Mouse (Mus musculus): Measurements from ENCODE around the gene Tmem50b. TPM values are rescaled to one million over a fixed set of nuclear protein-coding genes. Genes with fewer than 3 reads are reported as not detected.
A peak's percentile ranks its signal among the peaks of the same experiment; 100 is the strongest.

Tmem50b gene
- polyA plus RNA-seq, 1 experiment from 2014 or later, result 31.6 TPM

DNA sequence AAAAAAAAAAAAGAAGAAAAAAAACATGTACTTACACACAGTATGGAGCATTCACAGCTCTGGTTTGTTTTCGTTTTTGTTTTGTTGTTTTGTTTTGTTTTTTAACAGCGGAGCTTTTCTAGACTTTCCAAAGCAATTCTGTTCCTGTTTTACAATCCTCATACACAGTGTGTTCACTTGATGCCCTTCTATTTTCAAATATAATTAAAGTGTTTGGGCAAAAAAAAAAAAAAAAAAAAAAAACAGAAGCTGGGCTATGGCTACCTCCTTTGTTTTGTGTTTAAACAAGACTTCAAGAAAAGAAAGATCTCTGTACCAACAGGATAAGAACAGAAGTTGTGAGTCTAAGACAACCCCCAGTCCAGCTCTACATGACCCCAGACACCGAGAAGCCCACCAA lies 8.9 kb downstream of the Tmem50b start:
- Histone ChIP-seq H3K27me3 (ENCODE audit: control insufficient read depth, insufficient read depth, low read length) (no peaks in the 10 kb centered on the region), H3K4me3 (ENCODE audit: low read depth, low read length) (no peak overlapping the region), H3K9me3 (ENCODE audit: control insufficient read depth, low read length) (no peaks in the 10 kb centered on the region), H3K4me1 (ENCODE audit: control insufficient read depth, insufficient read depth, low read length) (no peaks in the 10 kb centered on the region), H3K27ac (replicated peaks; ENCODE audit: low read depth, low read length) (no peak overlapping the region), H3K9ac (ENCODE audit: low read length) (no peak overlapping the region), H3K4me2 (ENCODE audit: low read depth, severe bottlenecking) (no peak overlapping the region), H3K36me3 (ENCODE audit: control insufficient read depth, insufficient read depth, low read length) (no peaks in the 10 kb centered on the region; the same call in 1 of the 2 replicates)
- 85% methylated on average over 3 of the region's 3 CpGs for WGBS
- DNase-seq (ENCODE audit: low spot score) (no peak), ATAC-seq (ENCODE audit: insufficient number of reproducible peaks, low FRiP score, low TSS enrichment, low read depth) (no peak)

GRCm38 (mm10) chr16:91587730-91588453 lies 9.7 kb downstream of the Tmem50b start:
- 62% methylated on average over 6 of the region's 6 CpGs for WGBS
- DNase-seq (ENCODE audit: low spot score) (no peak), ATAC-seq (ENCODE audit: insufficient number of reproducible peaks, low FRiP score, low TSS enrichment, low read depth) (no peak)
- H3K9ac ChIP-seq (ENCODE audit: low read length), result no peak overlapping the region
- no peak overlapping the region for H3K27ac ChIP-seq (replicated peaks; ENCODE audit: low read depth, low read length)
- no peaks in the 10 kb centered on the region; the same call in 1 of the 2 replicates for H3K36me3 ChIP-seq (ENCODE audit: control insufficient read depth, insufficient read depth, low read length)
- H3K4me1 ChIP-seq (ENCODE audit: control insufficient read depth, insufficient read depth, low read length), result no peaks in the 10 kb centered on the region
- H3K9me3 ChIP-seq (ENCODE audit: control insufficient read depth, low read length), result no peaks in the 10 kb centered on the region
- H3K27me3 ChIP-seq (ENCODE audit: control insufficient read depth, insufficient read depth, low read length), result no peaks in the 10 kb centered on the region
- H3K4me2 ChIP-seq (ENCODE audit: low read depth, severe bottlenecking), result no peak overlapping the region
- H3K4me3 ChIP-seq (ENCODE audit: low read depth, low read length), result no peak overlapping the region

GRCm38 (mm10) chr16:91586244-91586643 lies 11.4 kb downstream of the Tmem50b start:
- no peak for DNase-seq (ENCODE audit: low spot score)
- H3K4me2 ChIP-seq (ENCODE audit: low read depth, severe bottlenecking), result no peak overlapping the region
- H3K27me3 ChIP-seq (ENCODE audit: control insufficient read depth, insufficient read depth, low read length), result no peaks in the 10 kb centered on the region
- H3K9me3 ChIP-seq (ENCODE audit: control insufficient read depth, low read length), result no peaks in the 10 kb centered on the region
- no peaks in the 10 kb centered on the region for H3K4me1 ChIP-seq (ENCODE audit: control insufficient read depth, insufficient read depth, low read length)
- no peak overlapping the region for H3K4me3 ChIP-seq (ENCODE audit: low read depth, low read length)
- H3K36me3 ChIP-seq (ENCODE audit: control insufficient read depth, insufficient read depth, low read length), result no peaks in the 10 kb centered on the region
- H3K9ac ChIP-seq (ENCODE audit: low read length), result no peak overlapping the region
- 92% methylated on average over 6 of the region's 6 CpGs for whole genome bisulfite sequencing
- no peak for ATAC-seq (ENCODE audit: insufficient number of reproducible peaks, low FRiP score, low TSS enrichment, low read depth)
- no peak overlapping the region for H3K27ac ChIP-seq (replicated peaks; ENCODE audit: low read depth, low read length)

DNA sequence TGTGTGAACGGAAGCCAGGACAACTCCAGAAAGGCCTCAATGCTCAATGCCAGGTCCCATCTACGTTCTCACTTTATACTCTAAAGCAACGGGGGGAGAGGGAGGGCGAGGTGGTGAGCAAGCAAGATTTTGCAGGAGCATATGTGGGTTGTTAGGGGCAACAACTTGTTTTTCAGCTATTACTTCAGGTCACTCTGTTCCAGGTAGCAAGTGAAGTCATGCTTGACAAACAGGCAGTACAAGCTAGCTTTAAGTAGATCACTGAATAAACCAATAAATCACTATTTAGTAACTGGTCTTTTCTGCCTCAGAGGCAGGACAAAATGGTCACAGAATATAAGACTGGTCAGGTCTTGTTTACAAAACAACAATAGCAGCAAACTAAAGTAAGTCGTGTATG lies 12.0 kb downstream of the Tmem50b start:
- H3K36me3 ChIP-seq (ENCODE audit: control insufficient read depth, insufficient read depth, low read length), result no peaks in the 10 kb centered on the region
- no peak overlapping the region for H3K27ac ChIP-seq (replicated peaks; ENCODE audit: low read depth, low read length)
- DNase-seq (ENCODE audit: low spot score), result no peak
- 90% methylated on average over 5 of the region's 5 CpGs for WGBS
- H3K4me2 ChIP-seq (ENCODE audit: low read depth, severe bottlenecking), result no peak overlapping the region
- no peaks in the 10 kb centered on the region for H3K4me1 ChIP-seq (ENCODE audit: control insufficient read depth, insufficient read depth, low read length)
- H3K4me3 ChIP-seq (ENCODE audit: low read depth, low read length), result no peak overlapping the region
- no peak for ATAC-seq (ENCODE audit: insufficient number of reproducible peaks, low FRiP score, low TSS enrichment, low read depth)
- no peaks in the 10 kb centered on the region for H3K27me3 ChIP-seq (ENCODE audit: control insufficient read depth, insufficient read depth, low read length)
- no peak overlapping the region for H3K9ac ChIP-seq (ENCODE audit: low read length)
- H3K9me3 ChIP-seq (ENCODE audit: control insufficient read depth, low read length), result no peaks in the 10 kb centered on the region

- H3K4me2 ChIP-seq (ENCODE audit: low read depth, severe bottlenecking), result no peak overlapping the region
- no peak overlapping the region for H3K27ac ChIP-seq (replicated peaks; ENCODE audit: low read depth, low read length)
- no peak overlapping the region for H3K4me3 ChIP-seq (ENCODE audit: low read depth, low read length)
- WGBS, result 77% methylated on average over 2 of the region's 2 CpGs
- H3K36me3 ChIP-seq (ENCODE audit: control insufficient read depth, insufficient read depth, low read length), result no peaks in the 10 kb centered on the region
- H3K27me3 ChIP-seq (ENCODE audit: control insufficient read depth, insufficient read depth, low read length), result no peaks in the 10 kb centered on the region
- DNase-seq (ENCODE audit: low spot score), result peak; percentile 64
- no peaks in the 10 kb centered on the region for H3K4me1 ChIP-seq (ENCODE audit: control insufficient read depth, insufficient read depth, low read length)
- no peak for ATAC-seq (ENCODE audit: insufficient number of reproducible peaks, low FRiP score, low TSS enrichment, low read depth)
- H3K9me3 ChIP-seq (ENCODE audit: control insufficient read depth, low read length), result no peaks in the 10 kb centered on the region
- H3K9ac ChIP-seq (ENCODE audit: low read length), result no peak overlapping the region
These were observed 15.3 kb downstream of the Tmem50b start for GRCm38 (mm10) chr16:91582307-91582706.

GRCm38 (mm10) chr16:91578980-91579720 lies 18.4 kb downstream of the Tmem50b start:
- 72% methylated on average over 14 of the region's 14 CpGs for whole genome bisulfite sequencing
- H3K4me1 ChIP-seq (ENCODE audit: control insufficient read depth, insufficient read depth, low read length), result 0 out of 2 replicates have a peak, but pooled peaks cover 4% of the 10 kb centered on the region
- no peak for ATAC-seq (ENCODE audit: insufficient number of reproducible peaks, low FRiP score, low TSS enrichment, low read depth)
- no peaks in the 10 kb centered on the region for H3K9me3 ChIP-seq (ENCODE audit: control insufficient read depth, low read length)
- H3K4me3 ChIP-seq (ENCODE audit: low read depth, low read length), result no peak overlapping the region
- H3K27me3 ChIP-seq (ENCODE audit: control insufficient read depth, insufficient read depth, low read length), result no peaks in the 10 kb centered on the region
- no peak overlapping the region for H3K27ac ChIP-seq (replicated peaks; ENCODE audit: low read depth, low read length)
- H3K4me2 ChIP-seq (ENCODE audit: low read depth, severe bottlenecking), result no peak overlapping the region
- H3K9ac ChIP-seq (ENCODE audit: low read length), result no peak overlapping the region
- DNase-seq (ENCODE audit: low spot score), result no peak
- H3K36me3 ChIP-seq (ENCODE audit: control insufficient read depth, insufficient read depth, low read length), result no peaks in the 10 kb centered on the region

DNA sequence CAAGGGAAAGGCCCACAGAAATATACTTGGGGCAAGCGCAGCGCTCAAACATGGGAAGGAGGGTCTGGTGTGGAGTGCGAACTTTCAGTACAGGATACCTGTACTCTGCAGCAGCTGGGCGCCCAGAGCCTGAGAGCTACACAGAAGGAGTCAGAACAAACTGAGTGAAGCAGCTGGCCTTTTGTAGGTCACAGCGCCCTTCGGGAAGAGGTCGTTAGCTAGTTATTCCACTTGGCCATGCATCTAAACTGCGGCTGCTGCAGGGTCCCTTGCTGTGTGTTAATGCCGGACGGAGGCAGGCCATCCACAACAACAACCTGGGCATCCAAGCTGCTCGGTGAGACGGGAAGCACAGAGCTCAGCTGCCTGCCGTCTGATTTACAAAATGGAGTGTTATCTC lies 22.4 kb downstream of the Tmem50b start:
- Histone ChIP-seq H3K9ac (ENCODE audit: low read length) (no peak overlapping the region), H3K9me3 (ENCODE audit: control insufficient read depth, low read length) (no peaks in the 10 kb centered on the region), H3K4me2 (ENCODE audit: low read depth, severe bottlenecking) (no peak overlapping the region), H3K4me3 (ENCODE audit: low read depth, low read length) (no peak overlapping the region), H3K27ac (replicated peaks; ENCODE audit: low read depth, low read length) (no peak overlapping the region; the same call in 1 of the 2 replicates), H3K27me3 (ENCODE audit: control insufficient read depth, insufficient read depth, low read length) (no peaks in the 10 kb centered on the region), H3K4me1 (ENCODE audit: control insufficient read depth, insufficient read depth, low read length) (0 out of 2 replicates have a peak, but pooled peaks cover 4% of the 10 kb centered on the region), H3K36me3 (ENCODE audit: control insufficient read depth, insufficient read depth, low read length) (no peaks in the 10 kb centered on the region)
- ATAC-seq (ENCODE audit: insufficient number of reproducible peaks, low FRiP score, low TSS enrichment, low read depth), result no peak
- WGBS, result 53% methylated on average over 13 of the region's 13 CpGs
- no peak for DNase-seq (ENCODE audit: low spot score)

- no peaks in the 10 kb centered on the region for H3K9me3 ChIP-seq (ENCODE audit: control insufficient read depth, low read length)
- H3K36me3 ChIP-seq (ENCODE audit: control insufficient read depth, insufficient read depth, low read length), result no peaks in the 10 kb centered on the region
- H3K4me3 ChIP-seq (ENCODE audit: low read depth, low read length), result no peak overlapping the region
- no peak overlapping the region for H3K4me2 ChIP-seq (ENCODE audit: low read depth, severe bottlenecking)
- no peaks in the 10 kb centered on the region for H3K27me3 ChIP-seq (ENCODE audit: control insufficient read depth, insufficient read depth, low read length)
- H3K27ac ChIP-seq (replicated peaks; ENCODE audit: low read depth, low read length), result no peak overlapping the region
- no peak for ATAC-seq (ENCODE audit: insufficient number of reproducible peaks, low FRiP score, low TSS enrichment, low read depth)
- WGBS, result 49% methylated on average over 3 of the region's 3 CpGs
- DNase-seq (ENCODE audit: low spot score), result no peak
- H3K9ac ChIP-seq (ENCODE audit: low read length), result no peak overlapping the region
- H3K4me1 ChIP-seq (ENCODE audit: control insufficient read depth, insufficient read depth, low read length), result 0 out of 2 replicates have a peak, but pooled peaks cover 4% of the 10 kb centered on the region
These were observed 26.5 kb downstream of the Tmem50b start for GRCm38 (mm10) chr16:91571105-91571504.
